Mouse (Mus musculus): Measurements from ENCODE around the gene Lbhd2.

DNA sequence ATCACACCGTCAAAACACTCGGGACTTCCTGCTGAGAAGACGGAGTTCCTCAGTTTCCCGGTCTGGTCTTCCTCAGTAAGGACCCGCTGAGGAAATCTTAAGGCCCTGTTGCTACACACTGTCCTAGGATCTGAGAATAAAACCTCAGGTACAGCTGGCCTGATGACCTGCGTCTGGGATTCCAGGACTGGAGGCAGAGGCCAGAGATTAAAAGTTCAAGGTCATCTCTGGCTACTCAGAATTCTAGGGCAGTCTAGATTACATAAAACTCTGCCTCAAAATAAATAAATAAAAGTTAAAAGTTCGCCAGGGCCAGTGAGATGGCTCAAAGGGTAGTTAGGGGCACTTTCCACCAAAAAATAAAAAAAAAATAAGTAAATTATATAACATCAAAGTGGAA, 34.7 kb upstream of the Lbhd2 start:
- no peak for TF ChIP-seq POLR2A (IDR thresholded peaks at IDR 0.05; ENCODE audit: borderline replicate concordance, low read depth, low read length)
- no peak for TF ChIP-seq CTCF (IDR thresholded peaks at IDR 0.05; ENCODE audit: low read depth, low read length)

Measured in bone marrow macrophage, adult 2 months (primary cell).